Mouse (Mus musculus) brain, embryonic 14.5 days (tissue): ENCODE data around the gene Cisd2.

Experiments used
- CTCF ChIP-seq: fragments of 200-500 bp; IDR thresholded peaks from 2 replicates; pipeline ENCODE4 v1.5.1; 2012; ENCODE audit warnings: inconsistent platforms, mild to moderate bottlenecking, moderate library complexity, borderline replicate concordance; ENCODE audit not compliant: insufficient read depth, insufficient read length; ENCODE audit errors: extremely low read depth
- POLR2A ChIP-seq: fragments of 200-500 bp; IDR thresholded peaks from 2 replicates; pipeline ENCODE4 v1.6.1; 2012; ENCODE audit warnings: mild to moderate bottlenecking, inconsistent platforms, borderline replicate concordance; ENCODE audit not compliant: poor library complexity, insufficient read depth, insufficient read length, severe bottlenecking; ENCODE audit errors: extremely low read depth

GRCm38 (mm10) chr3:135357394-135357793 is 66.3 kb downstream of the Cisd2 start:
- TF ChIP-seq POLR2A (no peak), CTCF (no peak)
